Mouse (Mus musculus) layer of hippocampus, postnatal 25 days (tissue): ENCODE results near the gene Zfp982. TPM values are rescaled to one million over a fixed set of nuclear protein-coding genes. Genes with fewer than 3 reads are reported as not detected.
"Not testable (repeated sequence)": the region's sequence is repeated elsewhere in the genome, so short reads cannot be mapped to it uniquely, and the experiment has no call there.

Experiments used
- DNase-seq, 2 experiments: peaks; one replicate each; pipeline ENCODE4 v3.0.0; 2022; ENCODE audit warnings: mixed read lengths in 2 of 2, low spot score in 1 of 2; ENCODE audit errors: extremely low spot score in 1 of 2
- total RNA-seq, 2 experiments: library from RNA; stranded (reverse); gene quantifications; 2 replicates each; pipeline ENCODE4 v1.2.3; 2021

The Zfp982 gene
- 1 to 10 TPM; 2.2 to 3.2 TPM for total RNA-seq

DNA sequence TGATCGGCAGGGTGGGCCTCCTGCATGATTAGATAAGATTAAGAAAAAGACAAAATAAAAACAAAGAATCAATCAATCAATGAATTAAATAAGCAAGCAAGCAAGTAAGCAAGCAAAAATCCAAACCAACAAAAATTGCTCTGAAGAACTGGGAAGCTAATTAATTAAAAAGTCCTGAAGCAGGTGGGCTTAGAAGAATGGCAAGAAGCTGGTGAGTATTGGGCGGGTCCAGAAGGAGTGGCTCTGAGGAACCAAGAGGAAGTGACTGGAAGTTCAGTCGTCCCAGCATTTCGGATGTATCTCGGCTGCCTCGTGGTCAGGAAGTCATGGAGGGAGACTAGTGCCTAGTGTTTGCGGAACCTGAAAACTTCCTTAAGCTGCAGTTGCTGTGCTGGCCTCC is at the start of gene Zfp982:
Zfp982 (plus strand) TSS at position 301 of the 400 bp plus-strand sequence.
- not testable (repeated sequence) for DNase-seq

DNA sequence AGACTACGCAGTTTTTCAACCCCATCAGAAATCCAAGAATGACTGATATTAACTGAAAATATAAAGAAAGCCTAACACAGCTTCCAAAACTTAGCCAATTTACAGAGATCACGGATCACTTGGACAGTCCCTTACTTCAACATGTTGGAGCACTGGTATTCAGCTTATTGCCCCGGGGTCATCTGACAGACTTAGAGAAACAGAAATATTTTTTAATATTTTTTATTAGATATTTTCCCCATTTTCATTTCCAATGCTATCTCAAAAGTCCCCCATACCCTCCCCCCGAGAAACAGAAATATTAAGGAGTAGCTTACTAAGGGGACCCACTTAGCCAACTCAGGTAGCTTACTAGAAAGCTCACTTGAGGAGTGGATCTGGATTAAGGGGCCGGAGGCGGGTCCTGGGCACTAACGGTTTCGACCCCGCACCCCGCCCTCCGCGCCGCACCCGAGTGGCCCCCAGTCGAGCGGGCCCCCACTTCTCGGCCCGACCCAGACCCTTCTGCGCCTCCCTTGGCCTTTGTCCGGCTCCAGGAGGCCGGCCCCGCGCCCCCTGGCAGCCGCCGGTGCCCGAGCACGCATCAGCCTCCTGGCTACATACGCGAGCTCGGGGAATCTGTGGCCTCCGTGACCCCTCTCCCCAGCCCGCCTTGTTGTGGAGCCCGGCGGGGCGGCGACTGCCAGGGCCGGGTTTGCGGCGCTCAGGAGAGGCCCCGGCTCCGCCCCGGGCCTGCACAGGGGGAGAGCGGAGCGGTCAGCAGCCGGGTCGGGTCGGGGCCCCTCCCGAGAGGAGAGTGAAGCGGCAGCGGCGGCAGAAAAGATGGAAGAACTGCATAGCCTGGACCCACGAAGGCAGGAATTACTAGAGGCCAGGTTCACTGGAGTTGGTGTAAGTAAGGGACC is 49.3 kb upstream of the Zfp982 start:
- not testable (repeated sequence) for DNase-seq

DNA sequence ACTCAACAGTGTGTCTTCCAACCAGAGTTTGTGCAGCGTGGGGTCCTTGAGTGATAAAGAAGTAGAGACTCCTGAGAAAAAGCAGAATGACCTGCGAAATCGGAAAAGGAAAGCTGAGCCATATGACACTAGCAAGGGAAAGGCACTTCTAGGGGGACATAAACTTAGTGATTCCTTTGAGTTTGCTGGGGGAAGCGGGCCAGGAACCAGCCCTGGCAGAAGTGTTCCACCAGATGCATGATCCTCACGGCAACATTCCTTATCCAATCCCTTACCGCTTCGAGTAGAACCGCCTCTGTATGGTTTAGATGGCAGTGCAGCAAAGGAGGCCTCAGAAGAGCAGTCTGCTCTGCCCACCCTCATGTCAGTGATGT is 48.7 kb upstream of the Zfp982 start:
- not testable (repeated sequence) for DNase-seq

DNA sequence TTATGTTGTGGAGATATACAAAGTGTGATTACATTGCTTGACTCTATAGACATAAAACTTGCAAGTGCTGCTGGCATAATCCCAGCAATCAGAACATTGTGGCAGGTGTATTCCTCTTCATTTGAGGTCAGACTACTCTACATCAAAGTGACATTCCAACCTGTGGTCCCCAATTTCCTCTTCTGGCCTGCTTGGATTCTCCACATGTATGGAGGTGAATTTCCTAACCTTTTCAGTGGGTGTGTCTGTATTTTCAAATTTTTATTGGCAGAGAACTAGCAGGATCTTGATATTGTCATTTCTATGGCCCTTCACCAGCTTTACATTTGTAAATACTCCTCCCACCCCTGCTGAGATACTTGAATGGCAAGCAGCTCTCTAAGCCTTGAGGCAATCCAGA is 46.8 kb upstream of the Zfp982 start:
- DNase-seq = not testable (repeated sequence)

DNA sequence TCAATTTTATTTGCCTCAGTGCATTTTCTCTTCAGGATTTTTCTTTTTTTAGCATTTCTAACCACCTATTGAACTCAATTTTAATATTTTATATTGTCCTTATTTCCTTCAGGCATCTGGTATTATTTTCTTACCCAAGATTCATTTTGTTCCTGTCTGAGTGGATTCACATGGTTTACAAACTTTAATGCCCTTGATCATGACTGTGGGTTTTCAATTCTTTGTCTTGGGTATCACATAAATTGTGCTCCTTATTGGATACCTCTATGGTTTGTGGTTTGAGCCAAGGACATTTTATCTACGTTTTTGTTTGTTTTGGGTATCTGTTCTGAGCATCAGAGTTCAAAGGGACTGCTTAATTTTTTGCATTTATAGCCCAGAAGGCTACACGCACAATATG is 43.9 kb upstream of the Zfp982 start:
- DNase-seq = no peak

DNA sequence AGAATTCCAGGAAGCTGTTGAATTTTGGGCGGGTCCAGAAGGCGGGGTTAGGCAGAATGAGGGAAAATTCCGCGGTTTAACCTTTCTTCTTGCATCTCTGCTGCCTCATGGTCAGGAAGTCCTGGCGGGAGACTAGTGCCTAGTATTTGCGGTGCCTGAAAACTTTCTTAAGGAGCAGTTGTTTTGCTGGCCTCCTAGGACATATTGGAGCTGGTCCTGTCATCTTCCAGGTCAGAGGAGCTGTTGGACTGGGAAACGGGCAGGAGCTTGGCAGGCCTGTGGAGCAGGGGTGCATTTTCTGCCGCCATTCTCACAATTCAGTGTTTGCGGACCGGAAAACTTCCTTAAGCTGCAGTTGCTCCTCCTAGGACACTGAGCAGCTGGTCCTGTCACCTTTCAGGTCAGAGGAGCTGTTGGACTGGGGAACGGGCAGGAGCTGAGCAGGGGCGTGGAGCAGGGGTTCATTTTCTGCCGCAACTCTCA is 43.1 kb upstream of the Zfp982 start:
- DNase-seq = no peak

DNA sequence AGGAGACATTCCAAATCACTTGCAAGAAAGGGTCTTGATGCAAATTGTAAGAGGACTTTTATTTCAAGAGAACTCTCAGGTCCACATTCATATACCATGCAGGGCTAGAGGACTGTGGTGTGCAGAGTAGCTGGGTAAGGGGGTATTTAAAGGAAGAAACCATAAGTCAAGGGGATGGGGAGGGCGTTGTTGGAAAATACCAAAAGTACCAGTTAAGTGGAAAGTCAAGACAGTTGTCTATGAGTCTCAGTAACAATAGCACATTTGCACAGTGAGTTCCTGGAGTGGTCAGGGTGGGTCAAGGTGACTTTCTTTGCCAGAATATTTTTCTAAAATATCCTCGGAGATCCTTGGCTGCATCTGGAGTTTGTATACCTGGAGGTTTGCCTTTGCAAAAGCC is 42.2 kb upstream of the Zfp982 start:
- not testable (repeated sequence) for DNase-seq

DNA sequence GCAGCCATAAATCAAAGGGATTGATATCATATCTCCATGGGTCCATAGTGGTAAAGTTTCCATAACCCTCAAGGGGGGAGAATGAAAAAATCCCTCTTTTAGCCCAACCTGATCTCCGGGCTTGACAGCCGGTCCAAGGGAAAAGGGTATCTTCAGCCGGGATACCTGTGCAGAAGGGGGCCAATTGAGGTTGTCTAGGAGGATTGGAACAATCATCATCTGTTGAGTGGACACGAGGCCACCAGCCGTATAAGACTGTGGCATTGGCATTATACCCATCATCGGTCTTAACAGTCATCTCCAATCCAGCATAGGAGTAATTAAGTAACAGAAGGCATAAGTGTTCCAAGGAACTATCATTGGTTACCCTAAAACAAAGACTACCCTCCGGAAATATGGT is 25.0 kb upstream of the Zfp982 start:
- not testable (repeated sequence) for DNase-seq

DNA sequence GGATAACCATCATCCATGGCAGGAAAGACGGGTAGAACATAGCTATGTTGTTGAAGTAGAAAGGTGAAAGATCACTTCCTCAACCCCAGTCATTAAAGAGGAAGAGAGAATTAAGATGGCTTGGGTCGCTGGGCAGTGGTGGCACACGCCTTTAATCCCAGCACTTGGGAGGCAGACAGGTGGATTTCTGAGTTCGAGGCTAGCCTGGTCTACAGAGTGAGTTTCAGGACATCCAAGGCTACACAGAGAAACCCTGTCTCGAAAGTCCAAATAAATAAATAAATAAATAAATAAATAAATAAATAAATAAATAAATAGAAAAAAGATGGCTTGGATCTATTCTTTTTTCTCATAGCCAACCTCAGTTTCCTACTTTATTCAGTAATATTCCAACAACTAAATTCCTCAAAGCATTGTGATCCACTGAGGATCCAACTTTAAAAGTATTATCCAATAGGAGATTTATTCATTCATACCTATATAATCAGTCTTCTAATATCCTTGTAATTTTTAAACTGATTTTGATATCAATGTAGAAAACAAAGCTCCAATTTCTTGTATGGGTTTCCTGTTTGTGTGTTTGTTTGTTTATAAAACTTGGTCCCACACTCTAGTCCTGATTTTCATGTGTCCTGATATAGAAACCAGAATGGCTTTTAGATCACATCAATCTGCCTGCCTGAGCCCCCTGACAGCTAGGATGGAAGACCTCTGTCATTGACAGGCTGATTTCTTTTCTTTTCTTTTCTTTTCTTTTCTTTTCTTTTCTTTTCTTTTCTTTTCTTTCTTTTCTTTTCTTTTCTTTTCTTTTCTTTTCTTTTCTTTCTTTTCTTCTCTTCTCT is 6.8 kb downstream of the Zfp982 start:
- not testable (repeated sequence) for DNase-seq

DNA sequence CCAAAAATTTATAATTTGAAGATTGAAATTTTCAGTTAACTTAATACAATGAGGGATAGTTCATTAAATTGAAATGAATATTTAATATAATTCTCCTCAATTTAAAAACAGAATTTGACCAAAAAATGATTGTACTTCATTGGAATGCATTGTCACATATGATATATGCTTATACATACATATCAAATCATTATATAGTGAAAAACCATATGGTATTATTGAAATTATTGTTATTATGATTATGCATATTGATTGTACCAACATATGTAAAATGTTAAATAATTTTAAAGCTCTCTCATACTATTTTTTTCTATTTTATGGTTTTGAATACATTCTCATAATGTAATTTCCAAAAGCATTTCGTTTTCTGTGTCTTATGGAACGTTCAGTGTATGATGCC is 17.0 kb downstream of the Zfp982 start:
- DNase-seq = no peak

DNA sequence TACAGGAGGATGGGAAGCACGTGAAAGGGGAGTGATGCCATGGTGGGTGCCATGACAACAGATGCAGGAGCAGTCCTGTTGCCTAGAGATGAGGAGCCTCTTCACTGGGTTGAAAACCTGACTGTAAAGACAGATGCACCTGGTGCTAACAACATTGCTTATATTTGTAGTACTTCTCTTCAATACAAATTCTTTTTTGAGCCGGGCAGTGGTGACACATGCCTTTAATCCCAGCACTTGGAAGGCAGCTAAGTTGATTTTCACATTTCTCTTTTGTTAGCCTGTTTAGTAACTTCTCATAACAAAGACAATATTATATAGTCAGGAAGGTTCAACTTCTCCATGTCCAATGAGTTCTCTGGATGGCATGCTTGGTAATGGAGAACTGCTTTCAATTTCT is 26.8 kb downstream of the Zfp982 start:
- DNase-seq = no peak

DNA sequence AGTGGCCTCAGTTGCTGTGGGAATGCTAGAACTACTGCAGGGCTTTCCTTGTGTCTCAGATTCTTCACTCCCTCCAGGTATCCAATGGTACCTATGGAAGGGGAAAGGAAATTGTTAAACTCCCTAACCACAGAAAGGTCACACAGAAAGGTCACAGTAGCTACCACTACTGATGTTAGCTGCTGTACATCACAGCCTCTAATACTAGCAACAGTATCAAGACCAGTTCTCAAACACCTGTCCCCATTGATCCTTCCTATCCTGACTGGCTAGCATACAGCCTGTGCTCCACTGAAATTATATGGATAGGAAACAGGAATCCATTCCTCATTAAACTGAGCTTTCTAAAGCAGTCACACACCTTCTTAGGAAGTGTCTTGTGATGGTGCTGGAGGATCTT is 27.9 kb downstream of the Zfp982 start:
- no peak for DNase-seq

DNA sequence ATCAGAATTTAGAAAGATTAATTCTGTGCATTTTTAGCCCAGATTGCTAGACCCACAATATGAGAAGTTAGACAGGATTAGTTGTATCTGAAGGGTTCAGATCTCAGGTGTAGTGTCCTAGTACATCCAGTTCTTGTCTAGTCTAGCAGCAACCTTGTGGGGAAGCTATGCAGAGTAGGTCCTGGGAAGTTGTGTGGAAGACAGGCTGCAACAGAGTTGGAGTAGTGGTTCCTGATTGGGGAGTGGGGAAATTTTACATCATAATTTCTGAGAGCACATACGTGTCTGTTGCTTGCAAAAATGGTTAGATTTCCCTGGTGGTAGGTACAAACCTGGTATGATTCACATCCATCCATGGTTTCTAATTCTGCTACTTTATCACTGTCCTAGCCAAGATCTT is 32.9 kb downstream of the Zfp982 start:
- no peak for DNase-seq

DNA sequence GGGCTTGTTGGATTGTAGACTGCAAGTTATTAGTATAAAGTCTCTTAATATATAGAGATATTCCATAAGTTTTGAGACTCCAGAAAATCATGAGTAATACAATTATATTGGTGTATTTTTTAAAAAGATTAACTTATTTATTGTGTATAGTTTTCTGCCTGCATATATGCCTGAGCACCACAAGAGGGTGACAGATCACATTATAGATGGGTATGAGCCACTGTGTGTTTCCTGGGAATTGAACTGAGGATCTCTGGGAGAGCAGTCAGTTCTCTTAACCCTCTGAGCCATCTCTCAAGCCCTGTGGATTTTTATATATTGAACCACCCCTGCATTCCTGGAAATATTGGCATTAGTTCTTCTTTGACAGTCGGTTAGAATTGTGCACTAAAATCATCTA is 38.1 kb downstream of the Zfp982 start:
- DNase-seq = no peak

DNA sequence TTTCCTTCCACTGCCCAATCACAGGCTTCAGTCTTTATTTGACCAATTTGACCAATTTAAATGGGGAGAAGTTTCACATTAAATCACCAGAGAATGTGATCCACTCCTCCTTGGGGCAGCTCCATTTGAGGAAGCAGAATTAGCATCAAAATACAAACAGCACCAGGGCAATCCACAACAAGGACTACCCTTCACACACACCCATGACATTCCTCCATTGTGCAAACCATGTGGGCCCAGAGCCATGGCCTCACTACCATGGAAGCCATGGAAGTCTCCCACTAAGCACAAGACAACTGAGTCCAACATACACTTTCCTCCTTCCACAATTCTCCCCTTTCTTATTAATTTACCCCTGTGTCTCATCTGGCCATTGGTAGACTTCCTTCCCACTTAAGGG is 43.7 kb downstream of the Zfp982 start:
- DNase-seq = not testable (repeated sequence)

DNA sequence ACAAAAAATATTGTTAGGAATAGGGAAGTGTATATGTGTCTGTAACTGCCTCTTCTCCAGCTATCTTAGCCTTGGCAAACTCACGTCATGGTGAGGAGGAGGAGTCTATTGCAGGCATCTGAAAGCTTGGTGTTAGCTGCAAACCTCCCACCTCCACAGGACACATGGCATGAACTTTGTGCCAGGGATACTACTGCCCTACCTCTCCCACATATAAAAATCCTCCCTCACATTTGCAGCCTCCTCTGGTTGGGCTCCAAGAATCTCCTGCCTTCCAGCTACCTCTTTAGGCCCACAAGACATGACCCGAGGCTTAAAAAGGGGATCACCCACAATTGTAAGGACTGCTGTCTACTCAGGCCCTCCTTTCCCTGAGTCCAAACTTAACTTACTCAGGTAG is 45.5 kb downstream of the Zfp982 start:
- DNase-seq = no peak

DNA sequence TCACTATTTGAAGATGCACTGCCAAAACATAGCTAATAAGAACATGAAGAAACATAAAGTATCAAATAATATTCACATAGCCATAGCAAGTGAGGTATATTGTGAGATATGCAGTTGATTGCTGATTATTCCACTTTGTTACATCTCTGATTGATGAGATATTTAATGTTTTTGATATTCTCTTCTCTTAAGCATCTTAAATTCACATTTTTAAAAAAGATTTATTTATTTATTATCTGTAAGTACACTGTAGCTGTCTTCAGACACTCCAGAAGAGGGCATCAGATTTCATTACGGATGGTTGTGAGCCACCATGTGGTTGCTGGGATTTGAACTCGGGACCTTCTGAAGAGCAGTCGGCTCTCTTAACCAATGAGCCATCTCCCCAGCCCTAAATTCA is 47.7 kb downstream of the Zfp982 start, which contains the start of gene Gm16503:
Gm16503 (plus strand) TSS at position 301 of the 400 bp plus-strand sequence.
- not testable (repeated sequence) for DNase-seq

DNA sequence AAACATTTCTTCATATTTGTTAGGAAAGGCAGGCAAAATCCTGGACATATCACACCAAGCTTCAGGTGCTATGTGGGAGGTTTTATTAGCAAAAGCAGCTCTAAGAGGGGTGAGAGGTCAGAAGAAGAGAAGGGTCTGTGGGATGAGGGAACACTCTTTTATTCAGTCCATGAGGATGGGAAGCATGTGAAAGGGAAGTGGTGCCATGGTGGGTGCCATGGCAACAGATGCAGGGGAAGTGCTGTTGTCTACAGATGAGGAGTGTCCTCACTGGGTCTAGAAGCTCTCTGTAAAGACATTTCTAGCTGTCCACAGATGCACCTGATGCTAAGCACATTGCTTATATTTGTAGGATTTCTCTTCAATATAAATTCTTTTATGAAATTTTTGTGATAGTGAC is 48.9 kb downstream of the Zfp982 start:
- DNase-seq = no peak

DNA sequence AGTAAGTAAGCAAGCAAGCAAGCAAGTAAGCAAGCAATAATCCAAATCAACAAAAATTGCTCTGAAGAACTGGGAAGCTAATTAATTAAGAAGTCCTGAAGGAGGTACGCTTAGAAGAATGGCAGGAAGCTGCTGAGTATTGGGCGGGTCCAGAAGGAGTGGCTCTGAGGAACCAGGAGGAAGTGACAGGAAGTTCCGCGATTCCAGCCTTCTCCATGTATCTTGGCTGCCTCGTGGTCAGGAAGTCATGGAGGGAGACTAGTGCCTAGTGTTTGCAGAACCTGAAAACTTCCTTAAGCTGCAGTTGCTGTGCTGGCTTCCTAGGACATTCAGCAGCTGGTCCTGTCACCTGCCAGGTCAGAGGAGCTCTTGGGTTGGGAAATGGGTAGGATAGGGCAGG is 60.9 kb downstream of the Zfp982 start, which contains the start of gene Zfp985:
Zfp985 (plus strand) TSS at position 207 of the 400 bp plus-strand sequence.
- DNase-seq = not testable (repeated sequence)

DNA sequence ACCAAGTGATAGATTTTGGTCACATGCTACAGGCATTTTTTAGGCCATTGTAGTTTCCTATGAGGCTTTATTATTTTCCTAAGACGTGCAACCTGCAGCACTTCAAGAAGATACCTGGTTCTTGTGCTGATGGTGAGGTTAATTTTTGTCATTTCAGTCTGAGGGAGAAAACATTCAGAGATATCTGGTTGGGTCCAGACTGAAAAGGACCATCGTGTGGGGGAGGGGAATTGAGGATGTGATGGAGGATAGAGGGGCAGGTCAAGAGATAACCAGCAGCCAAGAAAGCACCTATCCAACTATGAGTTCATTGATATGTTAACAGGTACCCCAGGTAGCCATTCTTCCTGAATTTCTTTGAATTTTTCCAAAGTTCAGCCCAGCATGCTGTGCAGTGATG is 62.1 kb downstream of the Zfp982 start:
- not testable (repeated sequence) for DNase-seq

DNA sequence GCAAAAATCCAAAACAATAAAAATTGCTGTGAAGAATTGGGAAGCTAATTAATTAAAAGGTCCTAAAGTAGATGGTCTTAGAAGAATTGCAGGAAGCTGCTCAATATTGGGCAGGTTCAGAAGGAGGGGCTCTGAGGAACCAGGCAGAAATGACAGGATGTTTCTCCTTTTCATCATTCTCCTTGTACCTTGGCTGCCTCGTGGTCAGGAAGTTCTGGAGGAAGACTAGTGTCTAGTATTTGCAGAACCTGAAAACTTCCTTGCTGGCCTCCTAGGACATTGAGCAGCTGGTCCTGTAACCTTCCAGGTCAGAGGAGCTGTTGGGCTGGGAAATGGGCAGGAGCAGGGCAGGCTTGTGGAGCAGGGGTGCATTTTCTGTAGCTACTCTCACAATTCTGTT is 64.7 kb downstream of the Zfp982 start:
- DNase-seq = not testable (repeated sequence)
